Mouse (Mus musculus) G1E-ER4 (cell line): ENCODE data around the gene Plekhm3. TPM values are rescaled to one million over a fixed set of nuclear protein-coding genes. Genes with fewer than 3 reads are reported as not detected.

ENCODE experiments used
- GATA1 ChIP-seq: IDR thresholded peaks from one replicate; pipeline ENCODE4 v1.8.0; 2012; ENCODE audit warnings: low read length, inconsistent platforms
- polyA plus RNA-seq: library from polyadenylated mRNA; stranded (reverse); fragments of >175 nt; gene quantifications from 2 replicates; pipeline ENCODE4 v1.2.3, GENCODE M21; 2012

Gene Plekhm3
- polyA plus RNA-seq, 1 experiment = 1.8 TPM

DNA sequence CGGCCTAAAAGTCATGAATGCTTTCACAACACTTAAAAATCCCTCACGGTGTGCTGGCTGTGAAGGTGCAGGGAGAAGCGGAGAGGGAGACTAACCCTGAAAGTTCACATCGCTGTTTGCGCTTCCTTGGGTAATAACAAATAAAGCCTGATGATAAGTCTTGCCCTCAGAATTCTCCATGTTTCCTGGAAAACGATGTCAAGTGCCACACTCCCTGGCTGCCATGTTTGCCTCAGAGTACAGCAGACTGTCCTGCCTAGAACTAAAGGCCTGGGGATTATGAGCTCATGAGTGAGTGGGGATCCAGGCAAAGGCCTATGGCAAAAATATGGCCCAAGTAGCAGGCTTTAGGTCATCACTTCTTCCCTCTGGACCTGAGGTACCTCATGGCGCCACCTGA is 17.7 kb downstream of the Plekhm3 start:
- no peak for TF ChIP-seq GATA1

GRCm38 (mm10) chr1:64937692-64938091 is 18.9 kb downstream of the Plekhm3 start:
- TF ChIP-seq GATA1 = no peak

DNA sequence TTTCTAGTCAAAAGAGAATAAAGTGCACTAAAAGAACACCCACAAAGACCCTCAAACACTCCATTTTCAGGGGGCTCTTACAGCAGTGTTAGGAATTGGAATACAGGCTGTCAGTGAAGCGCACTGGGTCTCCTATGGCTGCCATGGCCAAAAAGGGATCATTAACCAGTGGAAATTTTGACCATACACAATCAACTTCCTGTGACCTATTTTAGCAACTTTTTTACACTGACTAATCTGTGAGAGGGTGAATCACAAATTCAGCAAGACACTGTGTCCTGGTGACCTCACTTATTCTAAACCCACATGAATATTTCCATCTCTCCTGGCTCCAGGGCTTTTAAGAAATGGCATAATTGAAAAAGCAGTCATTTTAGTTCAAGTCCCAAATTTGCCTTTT is 23.7 kb downstream of the Plekhm3 start:
- TF ChIP-seq GATA1 = no peak

- TF ChIP-seq GATA1 = no peak
Observed at GRCm38 (mm10) chr1:64930124-64930523, 26.5 kb downstream of the Plekhm3 start.

GRCm38 (mm10) chr1:64929673-64930072 is 27.0 kb downstream of the Plekhm3 start:
- TF ChIP-seq GATA1 = no peak

DNA sequence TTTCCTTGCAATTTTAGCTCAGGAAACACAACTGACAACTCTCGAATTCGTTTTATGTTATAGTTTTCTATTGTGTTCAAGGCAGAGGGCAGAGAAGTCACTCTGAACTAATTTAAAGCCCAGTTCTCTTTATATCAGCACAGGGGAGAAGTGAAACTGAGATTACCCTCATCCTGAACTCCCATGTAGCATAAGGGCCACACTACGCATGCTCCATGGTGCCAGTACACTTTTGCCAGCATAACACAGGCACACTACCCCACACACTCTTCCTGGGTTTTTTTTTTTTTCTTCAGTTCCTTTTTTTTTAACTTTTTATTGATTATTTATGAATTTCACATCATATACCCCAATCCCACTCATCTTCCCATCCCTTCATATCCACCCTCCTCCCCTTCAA is 28.1 kb downstream of the Plekhm3 start:
- TF ChIP-seq GATA1 = no peak

GRCm38 (mm10) chr1:64927437-64928274 is 29.0 kb downstream of the Plekhm3 start:
- no peak for TF ChIP-seq GATA1

DNA sequence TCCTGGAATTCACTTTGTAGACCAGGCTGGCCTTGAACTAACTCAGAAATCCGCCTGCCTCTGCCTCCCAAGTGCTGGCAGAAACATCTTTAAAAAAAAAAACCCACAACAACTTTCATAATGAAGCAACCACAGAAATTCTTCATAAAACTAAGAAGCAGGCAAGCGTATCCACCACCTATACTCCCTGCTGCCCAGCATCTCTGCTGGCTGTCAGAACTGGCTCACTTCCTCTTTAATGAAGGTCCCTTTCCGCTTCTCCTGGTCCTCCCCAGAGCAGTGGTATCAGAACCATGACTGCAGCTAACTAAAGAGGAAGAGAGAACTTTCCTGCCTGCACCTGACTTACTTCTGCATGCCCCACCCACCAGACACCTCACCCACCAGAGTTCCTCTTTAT is 31.0 kb downstream of the Plekhm3 start:
- no peak for TF ChIP-seq GATA1

DNA sequence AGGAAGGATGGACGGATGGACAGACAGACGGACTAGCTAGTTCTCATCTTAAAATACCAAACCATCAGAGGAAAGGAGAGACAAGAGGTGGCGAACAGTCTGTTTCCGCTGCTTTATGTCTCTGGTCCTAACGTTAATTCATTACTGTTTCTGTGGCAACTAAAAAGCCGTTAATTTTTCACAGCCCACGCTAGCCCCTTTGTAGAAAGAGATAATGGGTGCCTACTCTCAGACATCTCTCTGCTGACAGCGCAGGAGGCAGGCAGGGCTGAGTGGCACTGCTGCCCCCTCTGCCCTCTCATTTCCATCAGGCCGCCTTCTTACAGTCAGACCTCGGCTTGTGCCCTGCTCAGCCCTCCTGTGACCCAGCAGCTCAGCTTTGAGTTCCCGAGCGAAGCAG is 32.3 kb downstream of the Plekhm3 start:
- TF ChIP-seq GATA1 = no peak

DNA sequence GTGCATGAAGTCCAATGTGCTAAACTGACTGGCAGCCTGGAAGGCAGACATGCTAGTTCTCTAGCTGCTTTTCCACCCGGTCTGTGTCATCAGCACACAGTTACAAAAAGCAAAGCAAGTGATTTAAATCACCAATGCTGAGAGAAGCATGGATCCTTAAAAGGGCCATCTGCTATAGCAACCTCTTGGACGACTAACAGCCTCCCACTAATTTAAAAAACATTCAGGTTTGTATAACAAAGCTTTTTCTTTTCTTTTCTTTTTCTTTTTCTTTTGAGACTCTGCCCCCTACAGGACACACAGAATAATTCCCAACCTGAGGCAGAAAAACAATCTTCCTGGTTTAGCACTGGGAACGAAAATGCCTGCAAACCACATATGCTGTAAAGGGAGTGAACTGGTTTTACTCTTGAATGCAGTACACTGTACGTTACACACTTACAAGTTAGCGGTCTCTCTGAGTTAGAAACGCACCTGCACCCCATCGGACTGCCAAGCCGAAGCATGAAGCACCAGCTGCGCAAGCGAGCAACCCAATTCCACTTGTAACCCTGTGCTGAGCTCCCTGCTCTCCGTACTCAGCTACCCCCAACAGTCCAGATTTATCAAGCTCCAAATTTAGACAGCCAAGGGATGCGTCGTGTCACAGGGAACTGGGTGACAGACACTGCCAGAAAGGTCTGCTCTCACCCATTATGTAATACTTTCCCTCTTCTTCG is 37.7 kb downstream of the Plekhm3 start:
- TF ChIP-seq GATA1 = no peak

DNA sequence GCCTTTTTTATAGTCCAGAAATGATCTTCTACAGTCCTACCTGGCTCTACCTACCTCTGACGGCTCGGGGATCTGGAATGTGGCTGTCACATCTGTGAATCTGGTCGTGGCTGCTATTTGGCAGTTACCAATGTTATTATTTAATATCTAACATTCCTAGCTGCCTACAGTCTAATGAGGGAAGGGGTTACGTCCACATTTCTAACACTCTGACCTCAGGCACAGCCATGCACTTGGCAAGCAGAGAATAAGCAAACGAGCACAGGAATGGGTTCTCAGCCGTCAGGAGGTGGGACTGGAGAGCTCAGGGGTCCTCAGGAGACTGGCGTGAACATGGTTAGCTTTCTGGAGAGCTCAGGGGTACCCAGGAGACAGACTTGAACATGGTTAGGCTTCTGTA is 38.7 kb downstream of the Plekhm3 start:
- no peak for TF ChIP-seq GATA1

GRCm38 (mm10) chr1:64916884-64917507 is 39.6 kb downstream of the Plekhm3 start:
- TF ChIP-seq GATA1 = no peak

GRCm38 (mm10) chr1:64914356-64914755 is 42.3 kb downstream of the Plekhm3 start:
- TF ChIP-seq GATA1 = no peak

DNA sequence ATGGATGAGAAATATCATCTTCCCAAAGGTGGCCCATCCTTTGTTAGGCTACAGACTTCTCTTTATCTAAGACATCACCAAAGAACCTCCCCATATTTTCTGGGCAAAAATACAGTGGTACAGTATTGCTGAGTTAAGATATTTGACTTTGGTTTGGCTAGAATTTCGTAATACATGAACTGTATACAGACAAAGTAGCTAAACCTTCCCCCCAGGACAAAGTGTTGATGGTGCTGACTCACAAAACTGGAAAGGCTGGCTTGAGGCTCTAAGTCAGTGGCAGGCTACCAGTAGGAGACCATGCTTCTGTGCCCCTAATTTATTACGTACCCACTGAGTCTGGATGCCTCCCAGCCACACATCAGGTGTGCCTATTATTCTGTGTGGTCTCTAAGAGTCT is 48.9 kb downstream of the Plekhm3 start:
- no peak for TF ChIP-seq GATA1

- no peak for TF ChIP-seq GATA1
Observed at GRCm38 (mm10) chr1:64906226-64906625, 50.4 kb downstream of the Plekhm3 start.

DNA sequence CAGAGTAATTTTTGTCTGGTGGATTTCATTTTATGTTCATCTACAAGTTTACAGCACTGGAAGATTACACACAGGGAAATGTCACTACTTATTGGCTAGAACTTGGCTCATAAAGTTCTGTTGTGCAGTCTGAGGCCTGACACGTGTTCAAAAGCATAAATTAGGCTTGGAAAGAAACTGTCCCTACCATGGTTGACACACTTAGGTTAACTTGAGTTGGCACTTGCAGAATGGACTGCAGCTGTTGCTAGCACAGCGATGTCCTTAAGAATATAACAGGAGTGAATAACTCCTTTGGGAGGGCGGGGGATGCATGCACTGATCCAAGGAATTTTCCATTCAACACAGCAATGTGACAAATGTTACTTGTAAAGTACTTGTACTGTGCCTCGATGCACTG is 53.2 kb downstream of the Plekhm3 start:
- no peak for TF ChIP-seq GATA1
